Mouse (Mus musculus) ES-E14 (cell line): Measurements from ENCODE around the gene Rgs3.

Source experiments
- CHD2 ChIP-seq: IDR thresholded peaks from 2 replicates; pipeline ENCODE4 v1.6.1; 2014; ENCODE audit warnings: mild to moderate bottlenecking, low read depth, low read length, inconsistent platforms
- ZC3H11A ChIP-seq: IDR thresholded peaks from 2 replicates; pipeline ENCODE4 v1.6.1; 2012; ENCODE audit warnings: low read depth, mild to moderate bottlenecking, inconsistent platforms, low read length, borderline replicate concordance
- ZNF384 ChIP-seq: IDR thresholded peaks from 2 replicates; pipeline ENCODE4 v1.6.1; 2012; ENCODE audit warnings: low read depth, low read length, inconsistent platforms

DNA sequence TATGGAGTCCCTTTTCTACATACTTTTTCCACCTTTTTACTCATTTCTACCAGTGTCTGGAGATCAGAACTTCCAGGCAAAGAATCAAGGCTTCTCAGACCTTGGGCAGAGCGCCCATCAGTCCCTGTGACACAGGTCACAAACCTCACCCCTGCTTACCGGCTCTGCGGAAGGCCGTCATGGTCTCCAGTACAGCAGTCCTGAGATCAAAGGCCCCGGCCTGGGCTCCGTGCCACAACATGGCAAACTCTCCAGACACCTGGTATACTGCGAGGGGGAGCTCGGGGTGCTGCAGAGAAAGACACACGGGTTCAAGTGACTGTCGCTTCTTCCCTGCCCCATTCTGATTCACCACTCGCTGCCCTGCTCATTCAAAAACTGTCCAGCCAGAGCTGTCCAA, 49.7 kb upstream of the Rgs3 start:
- no peak for TF ChIP-seq CHD2
- TF ChIP-seq ZNF384, result no peak
- no peak for TF ChIP-seq ZC3H11A
